Mouse (Mus musculus): ENCODE data around the gene Tnfrsf17. TPM values are rescaled to one million over a fixed set of nuclear protein-coding genes. Genes with fewer than 3 reads are reported as not detected.
A peak's percentile ranks its signal among the peaks of the same experiment; 100 is the strongest.
"Not testable (repeated sequence)": the region's sequence is repeated elsewhere in the genome, so short reads cannot be mapped to it uniquely, and the experiment has no call there.

Gene Tnfrsf17
- not detected for total RNA-seq (2021)
- long read RNA-seq, experiment 1: 0 reads
- long read RNA-seq, experiment 2: 0 reads

GRCm38 (mm10) chr16:11313512-11313911, at the start of gene Tnfrsf17:
Gene Tnfrsf17 (plus strand): TSS chr16:11313812.
- no peak for DNase-seq (ENCODE audit: low spot score in 2 of 2)

- DNase-seq (ENCODE audit: low spot score in 2 of 2): no peak
These were observed 47.1 kb upstream of the Tnfrsf17 start for GRCm38 (mm10) chr16:11266556-11266955.

DNA sequence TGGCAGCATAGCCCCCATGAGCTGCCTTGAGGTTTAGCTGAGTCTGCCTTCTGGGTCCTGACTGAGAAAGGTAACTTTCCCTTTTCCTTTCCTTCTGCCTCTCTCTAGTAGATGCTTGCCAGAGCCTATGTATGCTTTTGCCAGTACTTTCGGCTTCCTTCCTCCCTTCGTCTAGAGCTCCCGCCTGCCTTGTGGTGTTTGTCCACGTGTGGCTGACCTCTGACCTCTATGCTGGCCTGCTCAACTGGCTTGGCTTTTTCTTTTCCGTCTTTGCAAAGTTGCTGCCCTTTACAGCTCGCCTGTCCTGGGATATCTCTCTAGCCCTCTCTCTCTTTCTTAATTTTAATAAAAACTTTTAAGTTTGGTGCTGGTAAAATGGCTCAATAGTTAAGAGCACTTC, 43.8 kb upstream of the Tnfrsf17 start:
- no peak for DNase-seq (ENCODE audit: low spot score in 2 of 2)

GRCm38 (mm10) chr16:11270642-11271041, 43.0 kb upstream of the Tnfrsf17 start:
- no peak for DNase-seq (ENCODE audit: low spot score in 2 of 2)

GRCm38 (mm10) chr16:11271073-11271472, 42.5 kb upstream of the Tnfrsf17 start:
- no peak for DNase-seq (ENCODE audit: low spot score in 2 of 2)

DNA sequence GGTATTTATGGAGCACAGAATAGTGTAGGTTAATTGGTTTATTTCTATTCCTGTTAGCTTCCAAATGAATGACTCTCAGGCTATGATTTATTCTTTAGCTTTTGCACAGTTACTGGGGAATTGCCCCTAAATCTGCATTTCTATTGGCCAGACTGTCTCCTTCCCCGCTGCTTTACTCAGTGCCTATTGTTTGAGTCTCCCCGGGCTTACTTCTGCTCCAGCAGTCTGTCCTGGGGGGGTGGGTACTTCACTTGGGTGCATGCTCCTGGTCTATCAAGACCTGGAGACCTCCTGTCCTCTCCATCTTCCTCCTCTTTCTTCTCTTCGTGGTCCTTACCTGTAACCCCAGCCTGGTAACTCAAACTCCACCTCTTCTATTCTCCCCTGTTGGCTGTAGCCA, 36.7 kb upstream of the Tnfrsf17 start:
- DNase-seq (ENCODE audit: low spot score in 2 of 2): no peak

DNA sequence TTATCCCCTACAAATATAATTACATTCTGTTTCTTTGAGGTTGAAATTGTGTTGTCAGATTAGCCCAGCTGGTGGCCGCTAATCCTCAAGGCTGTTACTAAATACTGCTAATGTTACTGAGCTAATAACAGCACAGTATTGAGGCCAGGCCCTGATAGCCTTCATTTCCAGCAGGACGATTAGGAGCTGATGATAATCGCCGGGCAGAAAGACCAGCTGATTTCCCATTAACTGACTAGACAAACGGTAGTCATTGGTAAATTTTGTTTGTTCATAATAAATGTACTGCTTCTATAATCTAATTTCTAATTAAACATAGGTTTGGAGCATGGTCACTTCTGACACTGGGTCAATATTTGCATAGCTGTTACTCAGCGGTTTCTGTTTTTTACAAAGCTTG, 34.8 kb upstream of the Tnfrsf17 start:
- no peak for DNase-seq (ENCODE audit: low spot score in 2 of 2)

DNA sequence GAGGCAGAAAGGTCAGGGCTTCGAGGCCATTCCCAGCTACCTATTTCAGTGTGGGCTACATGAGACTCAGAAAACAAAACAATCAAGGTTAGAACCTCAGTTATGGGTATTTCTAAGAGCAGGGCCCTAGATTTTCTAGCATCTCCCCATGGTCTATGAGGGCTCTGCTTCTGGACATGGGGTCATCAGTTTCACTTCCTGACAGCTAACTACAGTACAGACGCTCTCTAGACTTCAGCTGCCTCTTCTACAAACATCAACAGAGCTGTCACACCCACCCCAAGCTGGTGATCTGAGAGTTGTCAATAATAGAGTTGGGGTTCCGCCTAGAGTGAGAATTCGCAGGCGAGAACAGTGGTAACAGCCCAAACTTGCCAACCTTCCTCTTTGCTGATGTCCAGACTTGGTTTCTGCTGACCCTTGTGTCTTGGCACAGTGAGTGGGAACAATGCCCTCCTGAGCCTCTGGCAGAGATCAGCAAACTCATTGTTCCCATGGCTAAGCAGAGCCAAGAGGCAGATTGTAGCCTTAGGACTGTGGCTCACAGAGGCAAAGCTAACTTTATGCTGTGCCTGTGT, 30.9 kb upstream of the Tnfrsf17 start:
- DNase-seq (ENCODE audit: low spot score in 2 of 2): no peak

- DNase-seq (ENCODE audit: low spot score in 2 of 2): no peak
These were observed 28.7 kb upstream of the Tnfrsf17 start for GRCm38 (mm10) chr16:11284881-11285280.

- no peak for DNase-seq (ENCODE audit: low spot score in 2 of 2)
These were observed 27.7 kb upstream of the Tnfrsf17 start for GRCm38 (mm10) chr16:11285949-11286348.

DNA sequence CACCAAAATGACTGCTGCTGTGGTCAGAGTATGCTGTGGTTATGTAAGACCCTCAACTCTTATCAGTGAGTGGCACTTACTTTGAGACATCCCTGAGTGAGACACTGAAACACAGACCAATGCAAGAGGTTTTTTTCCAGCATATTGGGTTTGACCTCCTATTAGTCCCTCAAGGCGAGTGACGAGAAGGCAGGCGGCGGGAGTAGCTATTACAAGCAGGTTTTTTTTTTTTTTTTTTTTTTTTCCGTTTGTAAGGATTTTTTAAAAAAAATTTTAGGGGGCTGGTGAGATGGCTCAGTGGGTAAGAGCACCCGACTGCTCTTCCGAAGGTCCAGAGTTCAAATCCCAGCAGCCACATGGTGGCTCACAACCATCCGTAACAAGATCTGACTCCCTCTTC, 24.7 kb upstream of the Tnfrsf17 start:
- not testable (repeated sequence) for DNase-seq (ENCODE audit: low spot score in 2 of 2)

DNA sequence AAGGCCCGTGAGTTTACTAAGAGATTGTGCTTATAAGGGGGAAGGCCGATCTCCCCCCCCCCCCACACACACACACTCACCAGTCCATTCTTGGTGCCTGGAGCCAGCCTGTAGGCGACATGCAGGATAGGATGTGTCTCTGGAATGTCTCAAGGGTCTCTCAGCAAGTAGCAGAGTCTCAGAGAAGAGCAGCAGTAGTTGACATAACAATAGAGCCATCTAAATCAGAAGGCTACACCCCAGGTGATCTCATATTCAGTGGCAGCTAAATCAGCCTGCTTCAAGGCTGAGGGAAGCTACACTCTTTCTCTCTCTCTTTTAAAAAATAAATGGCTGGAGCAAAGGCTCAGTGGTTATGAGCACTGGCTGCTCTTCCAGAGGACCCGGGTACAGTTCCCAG, 18.0 kb upstream of the Tnfrsf17 start:
- DNase-seq (ENCODE audit: low spot score in 2 of 2): not testable (repeated sequence)

DNA sequence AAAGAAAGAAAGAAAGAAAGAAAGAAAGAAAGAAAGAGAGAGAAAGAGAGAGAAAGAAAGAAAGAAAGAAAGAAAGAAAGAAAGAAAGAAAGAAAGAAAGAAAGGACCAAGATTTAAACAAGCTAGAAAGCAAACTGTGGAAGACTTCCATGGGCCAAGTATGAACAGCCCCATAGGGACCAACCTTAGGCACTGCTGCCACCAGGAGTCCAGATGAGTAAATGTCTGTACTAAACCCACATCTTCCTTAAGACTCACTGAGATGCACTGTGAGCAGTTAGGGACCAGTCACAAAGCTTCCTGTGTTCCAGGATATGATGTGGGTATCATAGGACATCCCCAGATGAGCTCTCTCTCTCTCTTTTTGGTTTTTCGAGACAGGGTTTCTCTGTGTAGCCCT, 15.9 kb upstream of the Tnfrsf17 start:
- not testable (repeated sequence) for DNase-seq (ENCODE audit: low spot score in 2 of 2)

- DNase-seq (ENCODE audit: low spot score in 2 of 2): no peak
These were observed 9.9 kb upstream of the Tnfrsf17 start for GRCm38 (mm10) chr16:11303741-11304140.

DNA sequence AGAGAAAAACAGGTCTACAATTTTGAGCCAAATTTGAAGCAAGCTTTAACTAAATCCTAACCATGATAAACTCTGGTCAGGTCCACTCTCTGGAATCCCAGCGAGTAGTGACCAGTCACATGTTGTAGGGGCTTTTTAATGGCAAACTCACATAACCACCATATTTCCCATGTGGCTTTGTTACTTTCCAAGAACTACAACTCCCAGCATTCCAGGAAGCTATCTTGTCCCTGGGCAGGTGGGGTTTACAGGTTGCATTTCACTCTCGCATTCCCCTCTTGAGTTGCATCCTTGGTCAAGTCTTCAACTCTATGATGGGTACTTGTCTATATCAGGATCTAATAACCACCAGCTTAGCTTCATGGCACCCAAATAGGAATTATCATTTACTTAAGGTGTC, 8.1 kb upstream of the Tnfrsf17 start:
- DNase-seq (ENCODE audit: low spot score in 2 of 2): no peak

DNA sequence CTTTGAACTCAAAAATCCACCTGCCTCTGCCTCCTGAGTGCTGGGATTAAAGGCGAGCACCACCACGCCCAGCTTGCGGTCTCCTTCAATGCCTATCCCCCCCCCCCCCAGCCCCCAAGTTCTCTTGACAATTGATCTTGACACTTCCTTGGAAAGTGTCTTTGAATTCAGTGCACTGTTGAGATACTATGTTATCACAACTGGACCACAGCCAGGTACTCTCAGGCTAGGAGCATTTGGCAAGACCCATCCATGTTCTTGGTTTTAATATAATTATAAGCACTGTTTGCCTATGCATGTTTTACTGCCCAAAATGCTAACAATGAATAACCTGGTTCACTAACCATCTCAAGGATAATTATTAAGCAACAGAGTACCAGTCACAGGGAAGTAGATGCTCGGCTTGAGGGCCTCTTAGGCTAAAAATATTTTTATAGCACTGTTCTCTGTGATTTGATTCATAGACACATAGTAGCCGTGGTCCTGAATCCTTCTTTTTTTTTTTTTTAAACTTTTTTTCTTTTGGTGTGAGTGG, 2.2 kb downstream of the Tnfrsf17 start:
- no peak for DNase-seq (ENCODE audit: low spot score in 2 of 2)

DNA sequence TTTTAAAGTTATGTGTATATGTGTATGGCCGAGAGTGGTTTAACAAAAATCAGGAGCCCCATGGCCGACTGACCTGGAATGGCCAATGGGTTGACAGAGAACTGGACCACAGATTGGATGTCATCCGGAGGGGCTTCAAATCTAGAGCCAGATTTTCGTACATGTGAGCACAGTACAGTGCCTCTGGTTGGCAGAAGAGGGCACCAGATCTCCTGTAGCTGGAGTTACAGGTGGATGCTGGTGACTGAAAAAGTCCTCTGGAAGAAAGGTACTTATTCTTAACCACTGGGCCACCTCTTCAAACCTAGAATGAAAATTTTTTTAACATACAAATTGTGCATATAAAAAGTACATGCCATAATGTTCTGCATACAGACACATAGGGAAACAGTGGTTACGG, 3.1 kb downstream of the Tnfrsf17 start:
- DNase-seq (ENCODE audit: low spot score in 2 of 2): no peak

DNA sequence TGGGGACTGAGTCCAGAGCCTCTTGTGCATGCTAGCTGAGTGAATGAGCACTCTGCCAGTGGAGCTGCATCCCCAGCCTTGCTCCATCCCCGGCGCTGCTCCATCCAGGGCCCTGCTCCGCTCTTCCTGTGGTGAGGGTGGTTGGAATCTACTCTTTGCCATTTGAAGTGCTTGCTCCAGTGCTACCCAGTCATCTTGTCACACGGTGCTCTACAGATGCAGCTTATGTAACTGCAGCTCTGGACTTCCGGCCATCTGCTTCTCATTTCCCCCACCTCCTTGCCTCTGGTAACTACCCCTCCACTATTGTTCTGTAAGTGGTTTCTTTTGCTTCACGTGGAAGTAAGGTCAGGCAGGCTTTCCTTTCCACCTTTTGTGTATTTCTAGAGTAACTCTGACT, 3.7 kb downstream of the Tnfrsf17 start:
- no peak for DNase-seq (ENCODE audit: low spot score in 2 of 2)

GRCm38 (mm10) chr16:11322409-11323323, 9.1 kb downstream of the Tnfrsf17 start, which contains the start of gene Snx29:
Gene Snx29 (plus strand): TSS chr16:11322908.
- peak; percentile 99 for DNase-seq (ENCODE audit: low spot score in 2 of 2)

DNA sequence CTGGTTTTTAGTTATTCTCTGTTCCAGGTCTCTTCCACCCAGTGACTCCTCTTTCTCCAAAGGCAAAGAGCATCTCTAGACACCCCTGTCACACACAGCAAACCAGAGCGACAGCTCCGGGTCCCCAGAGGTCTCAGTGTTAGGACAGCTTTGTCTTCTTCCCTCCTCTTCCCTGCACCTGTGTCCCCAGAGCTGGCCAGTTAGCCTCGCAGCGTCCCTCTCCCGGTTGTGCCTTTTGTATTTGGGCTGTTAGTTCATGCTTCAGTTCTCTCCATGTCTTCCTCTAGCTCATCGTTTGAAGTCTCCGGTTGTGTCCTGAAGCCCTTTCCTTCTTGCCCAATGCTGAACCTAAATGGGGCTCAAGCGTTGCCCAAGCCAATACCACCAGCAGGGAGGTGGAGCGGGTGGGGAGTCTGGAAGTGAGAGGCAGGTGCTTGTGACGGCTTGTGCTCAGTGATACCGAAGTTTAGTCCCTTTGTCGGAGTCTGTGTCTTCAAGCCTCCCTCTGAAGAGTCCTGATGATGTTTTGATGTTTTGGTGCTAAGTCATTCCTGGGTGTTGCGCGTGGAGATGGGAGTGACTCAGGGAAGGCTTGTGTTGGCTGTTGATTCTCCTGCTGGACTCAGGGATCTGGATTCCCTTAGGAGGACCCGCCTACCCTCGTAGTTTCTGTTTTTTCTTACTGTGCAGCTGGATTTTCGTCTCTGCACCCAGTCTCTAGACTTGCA, 9.9 kb downstream of the Tnfrsf17 start:
- peak in 1 of 2 experiments; percentile 10 for DNase-seq (ENCODE audit: low spot score in 2 of 2)

- DNase-seq (ENCODE audit: low spot score in 2 of 2): no peak
These were observed 16.6 kb downstream of the Tnfrsf17 start for GRCm38 (mm10) chr16:11330081-11330800.
